Mouse (Mus musculus) mouse embryonic stem cell (cell line): ENCODE data around the gene Mllt11.
"Not testable (repeated sequence)": the region's sequence is repeated elsewhere in the genome, so short reads cannot be mapped to it uniquely, and the experiment has no call there.

Source experiments
- in situ Hi-C, 2 experiments: fragments of 300-500 bp; cut with MboI; formaldehyde crosslinking; loops; 1 replicate in 1 of 2; 3 replicates in 1 of 2; pipeline ENCODE4 v1.14.3; 2019 to 2020; ENCODE audit warnings: low sequenced_read_pairs in 2 of 2, low pct_unique_long_range_greater_than_20kb in 1 of 2, mixed read lengths in 1 of 2; ENCODE audit not compliant: unreplicated experiment in 1 of 2

The Mllt11 gene

DNA sequence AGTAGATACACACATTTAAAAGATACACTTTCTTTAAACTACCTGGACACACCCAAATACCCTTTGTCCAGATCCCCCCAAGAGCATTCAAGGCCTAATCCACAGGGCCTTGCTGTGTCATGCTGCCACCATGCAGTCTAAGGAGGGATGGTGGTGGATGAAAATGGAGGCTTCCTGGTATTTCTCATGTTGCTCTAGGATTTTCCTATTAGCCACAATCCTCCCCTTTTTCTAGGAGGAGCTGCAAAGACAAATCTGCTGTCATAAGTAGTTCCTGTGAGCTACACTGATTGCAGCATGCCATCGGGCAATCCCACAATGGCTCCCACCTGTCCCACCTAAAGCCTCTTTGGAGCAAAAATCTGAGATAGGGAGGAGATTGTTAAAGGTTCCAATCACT is 4.8 kb downstream of the Mllt11 start:
- in situ Hi-C loops = no loop called here

DNA sequence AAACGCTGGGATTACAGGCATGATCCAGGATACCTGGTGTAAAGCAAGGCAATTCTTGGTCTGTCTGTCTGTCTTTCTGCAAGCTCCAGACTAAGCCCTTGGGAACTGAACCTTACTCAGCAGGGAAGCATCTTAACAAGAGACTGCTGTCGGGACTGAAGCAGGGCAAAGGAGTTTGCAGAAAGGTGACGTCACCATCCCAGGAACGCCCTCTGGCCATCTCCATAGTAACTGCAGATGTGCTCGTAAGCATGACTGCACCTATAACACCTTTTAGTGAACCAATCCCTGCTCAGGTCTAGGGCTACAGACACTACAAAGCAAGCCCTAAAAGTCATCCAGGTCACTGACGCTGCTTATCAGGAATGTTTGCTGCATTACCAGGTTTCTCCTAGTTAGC is 7.7 kb downstream of the Mllt11 start:
- in situ Hi-C loops = no loop called here

DNA sequence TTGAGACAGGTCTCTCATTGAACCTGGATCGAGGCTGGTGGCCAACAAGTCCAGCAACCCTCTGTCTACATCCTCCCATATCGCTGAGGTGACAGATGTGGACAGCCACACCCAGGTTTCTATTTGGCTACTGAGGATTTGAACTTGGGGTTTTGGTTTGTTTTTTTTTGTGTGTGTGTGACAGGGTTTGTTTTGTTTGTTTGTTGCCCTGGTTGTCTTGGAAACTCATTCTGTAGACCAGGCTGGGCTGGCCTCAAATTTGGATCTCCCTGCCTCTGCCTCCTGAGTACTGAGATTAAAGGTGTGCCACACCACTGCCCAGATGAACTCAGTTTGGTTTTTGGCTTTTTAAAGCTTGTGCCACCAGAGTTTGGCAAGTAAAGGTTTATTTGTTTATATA is 8.9 kb downstream of the Mllt11 start:
- in situ Hi-C loops = no loop called here

DNA sequence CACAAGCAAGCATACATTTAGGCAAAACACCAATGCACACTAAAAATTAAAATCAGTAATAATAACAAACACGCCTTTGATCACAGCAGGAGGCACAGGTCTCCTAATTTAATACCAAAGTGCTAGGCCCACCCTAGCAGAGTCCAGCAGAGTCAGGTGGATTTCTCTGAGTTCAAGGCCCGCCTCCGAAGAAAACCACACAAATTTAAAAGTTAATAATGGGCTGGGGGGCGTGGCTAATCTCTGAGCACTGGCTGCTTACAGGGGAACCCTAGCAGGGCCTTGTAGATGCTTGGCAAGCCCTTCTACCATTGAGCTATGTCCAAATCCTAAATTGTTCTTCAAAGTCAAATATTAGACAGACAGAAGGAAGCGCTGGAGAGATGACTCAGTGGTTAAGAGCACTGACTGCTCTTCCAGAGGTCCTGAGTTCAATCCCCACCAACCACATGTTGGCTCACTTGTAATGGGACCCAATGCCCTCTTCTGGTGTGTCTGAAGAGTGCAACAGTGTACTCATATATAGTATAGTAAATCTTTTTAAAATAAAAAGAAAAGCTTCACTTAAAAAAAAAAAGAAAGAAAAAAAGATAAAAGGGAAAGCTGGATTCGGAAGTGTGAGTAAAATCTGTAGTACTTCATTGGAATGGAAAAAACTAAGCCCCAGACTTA is 13.4 kb downstream of the Mllt11 start:
- in situ Hi-C loops = no loop called here

DNA sequence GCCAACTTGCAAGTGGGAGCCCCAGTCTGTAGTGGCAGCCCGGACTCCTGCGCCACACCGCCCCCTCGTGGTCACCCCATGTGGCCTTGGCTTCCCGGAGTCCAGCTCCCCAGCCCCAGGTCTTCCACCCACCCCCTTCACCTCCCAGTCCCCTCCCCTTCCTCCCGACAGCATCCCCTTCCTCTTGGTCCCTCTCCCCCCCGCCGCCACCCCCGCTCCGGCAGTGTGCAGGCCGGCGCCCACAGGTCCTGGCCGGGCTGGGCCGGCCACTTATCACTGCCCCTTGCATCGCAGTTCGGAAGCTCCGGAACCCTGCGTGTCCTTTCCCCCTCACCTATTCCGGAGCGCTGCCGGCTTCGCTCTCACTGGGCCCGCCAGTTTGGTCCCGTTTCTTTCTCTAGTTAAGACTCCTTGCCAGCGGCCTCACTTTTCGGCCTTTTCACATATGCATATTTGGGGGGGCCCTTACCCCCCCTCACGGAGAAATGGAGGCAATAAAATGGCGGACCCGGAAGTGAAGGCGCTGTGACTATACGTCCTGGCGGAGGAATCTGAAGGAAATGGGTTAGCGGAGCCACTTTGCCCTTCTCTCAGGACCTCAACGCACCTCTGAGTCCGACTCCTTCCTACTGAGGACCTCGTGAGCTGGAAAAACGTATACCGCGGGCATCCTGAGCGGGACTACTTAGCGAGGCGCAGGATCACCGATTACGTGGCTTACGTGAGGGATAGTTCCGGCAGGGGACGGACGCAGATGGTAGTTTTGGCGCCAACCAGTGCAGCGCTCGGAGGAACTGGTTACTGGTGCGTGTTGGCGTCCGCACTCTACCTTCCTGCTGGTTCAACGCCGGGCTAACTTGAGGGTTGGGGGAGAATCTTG is 14.5 kb downstream of the Mllt11 start, which contains the start of gene Gabpb2:
Gene Gabpb2, minus strand, starts transcription at position 662 of the 880 bp plus-strand sequence.
- in situ Hi-C loops = no loop called here

DNA sequence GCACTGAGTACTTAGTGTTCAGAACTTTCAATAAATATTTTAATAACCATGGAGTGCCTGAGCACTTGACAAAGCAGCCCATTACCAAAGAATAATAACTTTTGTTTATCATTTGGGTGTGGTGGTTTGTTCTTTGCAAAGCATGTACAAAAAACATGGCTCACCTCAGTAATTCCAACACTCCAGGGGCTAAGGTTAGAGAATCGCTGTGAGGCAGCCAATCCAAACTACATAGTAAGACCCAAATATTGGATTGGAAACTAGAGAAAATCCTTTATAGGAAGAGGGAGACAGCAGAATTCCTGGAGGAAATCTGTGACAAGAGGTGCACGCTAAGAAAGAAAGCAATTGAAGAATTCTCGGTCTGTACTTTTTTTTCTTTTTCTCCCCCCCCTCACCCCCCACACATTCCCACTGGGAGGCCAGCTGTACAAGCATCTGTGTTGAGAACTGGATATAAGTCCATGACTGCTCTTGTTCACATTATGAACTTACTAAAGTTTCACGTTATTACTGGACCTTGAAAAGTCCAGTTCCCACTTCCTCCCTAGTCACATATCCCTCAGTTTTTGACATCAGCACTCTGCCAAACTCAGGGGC is 15.2 kb downstream of the Mllt11 start:
- in situ Hi-C loops = no loop called here

DNA sequence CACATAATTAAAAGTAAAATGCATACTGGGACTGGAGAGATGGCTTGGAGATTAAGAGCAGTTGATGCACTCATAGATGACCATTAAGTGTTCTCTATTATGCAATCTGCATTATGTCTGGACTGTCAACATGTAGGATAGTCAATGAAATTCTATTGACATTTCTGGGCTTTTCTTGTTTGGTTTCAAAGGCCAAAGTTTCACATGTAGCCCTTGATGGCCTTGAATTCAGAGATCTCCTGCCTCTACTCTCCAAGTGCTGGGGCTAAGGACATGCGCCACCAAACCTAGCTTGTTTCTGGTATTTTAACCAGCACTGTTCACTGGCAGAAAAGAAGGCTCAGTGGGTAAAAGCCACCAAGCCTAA is 18.4 kb downstream of the Mllt11 start:
- in situ Hi-C loops = no loop called here

DNA sequence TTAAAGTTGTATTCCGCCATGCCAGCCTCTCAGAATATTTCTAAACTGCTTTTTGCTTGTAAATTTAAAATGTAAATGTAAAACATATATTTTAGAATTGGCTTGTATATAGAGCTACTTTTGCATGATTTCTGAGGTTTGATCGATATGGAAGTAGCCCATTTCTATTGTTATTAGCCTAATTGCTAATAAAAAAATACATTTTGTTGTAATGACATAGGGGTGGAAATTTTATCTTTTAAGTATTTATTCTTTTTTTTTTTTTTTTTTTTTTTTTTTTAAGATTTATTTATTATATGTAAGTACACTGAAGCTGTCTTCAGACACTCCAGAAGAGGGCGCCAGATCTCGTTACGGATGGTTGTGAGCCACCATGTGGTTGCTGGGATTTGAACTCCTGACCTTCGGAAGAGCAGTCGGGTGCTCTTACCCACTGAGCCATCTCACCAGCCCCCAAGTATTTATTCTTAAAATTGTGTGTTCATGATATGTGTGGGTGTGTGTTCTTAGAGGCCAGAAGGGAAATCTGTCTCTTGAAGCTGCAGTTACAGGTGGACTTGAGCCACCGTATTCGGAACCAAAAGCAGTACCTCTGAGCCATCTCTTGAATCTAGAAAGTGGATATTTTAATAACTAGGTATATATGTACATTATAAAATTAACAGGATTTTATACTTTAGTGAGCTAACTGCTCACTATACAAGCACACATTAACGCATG is 18.9 kb downstream of the Mllt11 start:
- in situ Hi-C loops = not testable (repeated sequence)

DNA sequence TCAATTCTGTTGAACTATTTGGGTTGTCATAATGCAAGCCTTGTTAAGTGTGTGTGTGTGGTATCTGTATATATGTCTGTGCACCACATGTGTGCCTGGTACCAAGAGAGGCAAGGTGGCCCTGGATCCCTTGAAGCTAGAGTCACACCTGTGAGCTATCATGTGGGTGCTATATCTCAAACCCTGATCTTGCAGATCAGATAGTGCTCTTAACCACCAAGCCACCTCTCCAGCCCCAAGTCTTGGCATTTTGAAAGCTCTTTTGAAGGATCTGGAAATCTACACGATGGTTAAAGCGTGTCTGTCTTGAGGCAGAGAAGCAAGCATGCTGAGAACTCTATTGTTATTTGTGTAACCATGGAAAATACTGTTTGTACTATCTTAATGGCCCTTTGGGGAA is 21.4 kb downstream of the Mllt11 start:
- in situ Hi-C loops = no loop called here

DNA sequence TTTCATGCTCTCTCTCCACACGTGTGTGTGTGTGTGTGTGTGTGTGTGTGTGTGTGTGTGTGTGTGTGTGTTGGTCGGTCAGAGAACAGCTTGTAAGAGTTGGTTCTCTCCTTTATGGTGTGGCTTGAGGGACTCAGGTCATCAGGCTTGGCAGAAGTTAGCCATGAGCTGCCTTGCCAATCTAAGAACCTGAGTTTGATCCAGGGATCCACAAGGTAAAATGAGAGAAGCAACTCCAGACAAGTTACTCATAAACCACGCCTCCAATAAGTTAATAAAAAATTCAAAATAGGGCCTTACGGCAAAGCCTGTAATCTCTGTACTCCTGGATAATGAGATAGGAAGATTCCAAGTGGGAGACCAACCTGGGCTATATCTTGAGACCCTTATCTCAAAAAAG is 23.7 kb downstream of the Mllt11 start:
- in situ Hi-C loops = no loop called here

DNA sequence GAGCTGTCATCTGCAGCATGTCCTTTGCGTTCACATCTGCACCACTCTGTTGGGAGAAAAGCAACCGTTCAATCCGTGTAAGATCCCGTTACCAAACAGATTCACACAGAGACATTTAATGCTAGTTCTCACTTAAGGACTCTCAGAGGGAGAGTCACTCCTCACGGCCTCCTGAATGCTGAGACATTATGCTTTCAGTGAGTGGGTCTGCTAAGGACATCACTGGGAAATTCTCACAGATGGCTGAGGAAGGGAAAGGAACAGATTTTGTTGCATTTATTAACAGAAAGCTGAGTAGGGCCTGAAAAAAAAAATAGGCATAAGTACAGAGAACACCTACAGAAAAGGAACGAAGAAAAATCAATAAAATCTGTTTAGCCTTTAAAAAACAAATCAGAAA is 28.1 kb downstream of the Mllt11 start:
- in situ Hi-C loops = no loop called here

DNA sequence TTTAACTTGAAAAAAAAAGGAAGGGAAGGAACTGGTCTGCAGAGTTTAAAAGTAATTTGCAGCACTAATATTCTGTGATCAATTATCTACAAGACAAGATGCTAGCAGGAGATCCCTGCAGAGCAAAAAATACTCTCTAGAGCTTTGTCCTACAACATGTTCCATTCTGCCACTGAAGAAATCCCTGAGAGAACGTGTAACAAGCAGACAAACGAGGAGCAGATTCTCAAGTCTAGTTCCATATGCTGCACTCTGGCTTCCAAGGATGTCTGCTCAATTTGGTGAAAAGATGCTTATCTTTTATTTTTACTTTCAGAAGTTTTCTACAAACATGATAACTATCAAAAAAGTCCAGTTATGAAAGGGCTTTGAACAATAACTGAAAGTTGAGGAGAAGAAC is 31.4 kb downstream of the Mllt11 start:
- in situ Hi-C loops = no loop called here

DNA sequence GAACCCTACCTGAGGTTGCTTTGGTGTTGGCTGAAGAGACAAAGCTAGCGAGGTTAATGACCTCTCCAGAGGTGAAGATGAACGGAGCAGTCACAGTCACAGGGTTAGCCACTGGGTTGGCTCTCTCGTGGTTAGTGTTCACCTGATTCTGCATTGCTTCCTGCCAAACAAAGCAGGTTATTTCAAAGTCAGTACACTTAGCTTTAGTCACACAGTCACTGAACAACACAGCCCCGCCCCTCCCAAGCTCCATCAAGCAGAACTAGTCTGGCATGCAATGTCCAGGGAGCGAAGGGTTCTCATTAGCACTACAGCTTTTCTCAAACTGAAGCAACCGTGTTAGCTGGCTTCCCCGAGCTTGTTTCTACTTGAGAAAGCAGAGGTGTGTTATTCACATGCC is 31.8 kb downstream of the Mllt11 start:
- in situ Hi-C loops = no loop called here

DNA sequence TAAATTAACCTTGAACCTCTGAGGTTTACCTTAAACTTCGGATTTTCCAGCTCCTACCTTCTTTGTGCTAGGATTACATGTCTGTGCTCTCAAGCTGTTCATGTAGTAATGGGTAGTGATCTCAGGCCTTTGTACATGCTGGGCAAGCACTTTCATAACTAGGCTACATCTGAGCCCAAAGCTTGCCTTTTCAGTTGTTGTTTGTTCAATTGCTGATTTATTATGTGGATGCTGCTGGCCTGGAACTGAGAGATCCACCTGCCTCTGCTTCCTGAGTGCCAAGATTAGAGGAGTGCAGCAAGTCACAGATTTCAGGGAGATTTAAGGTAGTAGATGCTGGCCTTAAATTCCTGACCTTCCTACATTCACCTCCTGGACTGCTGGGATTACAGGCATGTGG is 32.9 kb downstream of the Mllt11 start:
- in situ Hi-C loops = no loop called here

DNA sequence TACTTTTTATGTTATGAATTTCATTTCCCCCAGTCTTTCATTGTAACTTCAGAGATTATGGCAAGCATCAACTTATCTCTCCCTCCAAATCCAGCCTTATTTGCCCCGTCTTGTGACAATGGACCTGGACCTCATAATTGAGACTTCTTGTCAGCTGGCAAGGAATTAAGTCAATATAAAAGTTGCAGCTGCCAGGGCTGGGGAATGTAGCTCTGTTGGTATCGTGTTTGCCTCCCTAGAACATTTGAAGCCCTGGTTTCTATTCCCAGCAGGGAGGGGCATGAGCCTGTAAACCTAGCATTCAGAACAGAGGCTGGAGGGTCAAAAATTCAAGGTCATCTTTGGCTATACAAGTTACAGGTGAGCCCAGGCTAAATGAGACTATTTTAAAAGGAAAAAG is 36.2 kb downstream of the Mllt11 start:
- in situ Hi-C loops = no loop called here

DNA sequence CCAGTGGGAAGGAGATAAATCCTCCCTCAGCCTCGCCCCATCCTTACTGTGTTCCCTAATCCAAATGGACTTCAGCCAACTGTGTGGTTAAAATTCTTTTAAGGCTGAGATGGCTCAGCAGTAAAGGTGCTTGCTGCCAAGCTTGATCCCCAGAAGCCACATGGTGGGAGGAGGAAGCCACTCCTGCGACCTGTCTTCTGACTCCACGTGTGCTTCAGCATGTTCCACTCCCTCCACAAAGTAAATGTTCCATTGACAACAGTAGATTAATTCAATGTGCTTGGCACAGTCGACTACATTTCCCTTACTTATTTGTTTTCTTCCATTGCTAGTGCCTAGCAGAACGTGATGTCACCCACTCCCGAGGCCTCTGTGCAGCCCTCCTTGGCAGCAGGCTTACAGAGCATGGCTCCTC is 37.2 kb downstream of the Mllt11 start:
- in situ Hi-C loops = no loop called here

DNA sequence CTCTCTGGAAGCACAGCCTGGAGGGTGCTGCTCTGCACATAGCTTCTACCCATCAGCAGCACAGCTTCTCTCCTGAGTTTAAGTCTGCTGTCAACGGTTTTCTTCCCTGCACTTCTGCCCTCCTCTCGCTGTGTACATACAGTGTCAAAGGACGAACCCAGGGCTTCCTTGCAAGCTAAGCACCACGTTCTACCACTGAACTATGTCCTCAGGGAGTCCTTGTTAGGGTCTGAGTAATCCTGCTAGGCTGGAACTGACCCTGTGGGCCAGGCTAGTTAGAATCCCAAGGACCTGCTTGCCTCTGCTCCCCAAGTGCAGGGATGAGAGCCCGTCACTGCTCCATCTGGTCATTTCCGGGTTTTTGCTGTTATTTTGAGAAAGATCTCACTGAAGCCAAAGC is 45.1 kb downstream of the Mllt11 start:
- in situ Hi-C loops = no loop called here

DNA sequence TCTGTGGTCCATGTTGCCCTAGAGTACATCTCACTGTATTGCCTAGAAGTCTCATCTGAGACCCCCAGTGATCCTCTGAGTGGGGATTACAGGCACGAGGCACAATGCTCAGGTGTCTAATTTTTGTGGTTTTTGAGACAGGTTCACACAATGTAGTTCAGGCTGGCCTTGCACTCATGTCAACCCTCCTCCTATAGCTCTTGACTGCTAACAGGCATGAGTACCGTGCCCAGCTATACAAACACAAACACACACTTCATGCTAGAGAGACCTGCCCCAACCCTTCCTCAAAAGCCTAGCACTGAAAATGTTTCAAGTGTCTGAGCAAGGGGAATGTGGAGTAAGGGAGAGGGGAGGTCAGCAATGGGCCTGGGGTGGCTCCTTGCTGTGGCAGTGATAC is 45.9 kb downstream of the Mllt11 start:
- in situ Hi-C loops = no loop called here
